Mouse (Mus musculus) hematopoietic multipotent progenitor cell, adult 10-12 weeks (in vitro differentiated cells): ENCODE measurements around the gene Prss41. TPM values are rescaled to one million over a fixed set of nuclear protein-coding genes. Genes with fewer than 3 reads are reported as not detected.

ENCODE experiments used
- polyA plus RNA-seq: library from polyadenylated mRNA; stranded (reverse); fragments of >175 nt; gene quantifications from 2 replicates; pipeline ENCODE4 v1.2.3, GENCODE M21; 2012; ENCODE audit warnings: low replicate concordance

The Prss41 gene
- polyA plus RNA-seq = 2.9 and 3.0 TPM in 2 replicates

GRCm38 (mm10) chr17:23843812-23844273 is at the start of gene Prss41, which contains the start of gene Prss32:
TSS of gene Prss41 (minus strand) at chr17:23844172.
TSS of gene Prss32 (plus strand) at chr17:23843855.

GRCm38 (mm10) chr17:23880576-23880975 is 36.6 kb upstream of the Prss41 start, which contains the start of the genes Dcpp1 and Dcpp2:
TSS of gene Dcpp1 (plus strand) at chr17:23880876.
TSS of gene Dcpp2 (plus strand) at chr17:23880880.

GRCm38 (mm10) chr17:23867756-23868155 is 23.8 kb upstream of the Prss41 start, which contains the start of gene Prss21:
TSS of gene Prss21 (plus strand) at chr17:23868056.

GRCm38 (mm10) chr17:23836006-23836575 is 7.9 kb downstream of the Prss41 start, which contains the start of gene Prss33:
TSS of gene Prss33 (minus strand) at chr17:23836056.

GRCm38 (mm10) chr17:23829064-23829619 is 14.8 kb downstream of the Prss41 start, which contains the start of gene Elob:
TSS of gene Elob (minus strand) at chr17:23829136.

GRCm38 (mm10) chr17:23790269-23791078 is 53.5 kb downstream of the Prss41 start, which contains the start of gene Srrm2:
TSS of gene Srrm2 (plus strand) at chr17:23790532.

Other genes with a start within 250 kb of the Prss41 start
- 0.14 and 0.28 TPM in 2 replicates for gene Zfp13, start 244.7 kb downstream of the Prss41 start, polyA plus RNA-seq
- not detected in 2 replicates for gene Zscan10, start 243.3 kb downstream of the Prss41 start, polyA plus RNA-seq
- gene Mmp25, start 198.9 kb downstream of the Prss41 start, polyA plus RNA-seq = 6.0 and 11.0 TPM in 2 replicates
- 0.13 and 0.51 TPM in 2 replicates for gene Bicdl2, start 183.7 kb downstream of the Prss41 start, polyA plus RNA-seq
- gene Hcfc1r1, start 170.6 kb downstream of the Prss41 start, polyA plus RNA-seq = 312 and 318 TPM in 2 replicates
- 35.4 and 57.0 TPM in 2 replicates for gene Thoc6, start 170.3 kb downstream of the Prss41 start, polyA plus RNA-seq
- 5.3 and 7.1 TPM in 2 replicates for gene Tnfrsf12a, start 166.7 kb downstream of the Prss41 start, polyA plus RNA-seq
- not detected in 2 replicates for gene Cldn6, start 164.9 kb downstream of the Prss41 start, polyA plus RNA-seq
- not detected in 2 replicates for gene Cldn9, start 160.1 kb downstream of the Prss41 start, polyA plus RNA-seq
- not detected in 2 replicates for gene 1520401A03Rik, start 121.4 kb downstream of the Prss41 start, polyA plus RNA-seq
- 73.1 and 119 TPM in 2 replicates for gene Pkmyt1, start 117.8 kb downstream of the Prss41 start, polyA plus RNA-seq
- gene Paqr4, start 103.3 kb downstream of the Prss41 start, polyA plus RNA-seq = 3.4 and 7.7 TPM in 2 replicates
- gene Kremen2, start 98.3 kb downstream of the Prss41 start, polyA plus RNA-seq = 0.36 and 1.4 TPM in 2 replicates
- gene Flywch1, start 72.6 kb downstream of the Prss41 start, polyA plus RNA-seq = 45.9 and 68.9 TPM in 2 replicates
- gene Flywch2, start 58.1 kb downstream of the Prss41 start, polyA plus RNA-seq = 2.9 and 5.6 TPM in 2 replicates
- 277 and 500 TPM in 2 replicates for gene Srrm2, start 53.6 kb downstream of the Prss41 start, polyA plus RNA-seq
- 50.9 and 630 TPM in 2 replicates for gene Elob, start 15.0 kb downstream of the Prss41 start, polyA plus RNA-seq
- gene Prss33, start 8.1 kb downstream of the Prss41 start, polyA plus RNA-seq = 0.54 and 1.6 TPM in 2 replicates
- 0.10 TPM in 1 of 2 replicates, not detected in the other for gene Prss32, start 317 bp downstream of the Prss41 start, polyA plus RNA-seq
- gene Prss21, start 23.9 kb upstream of the Prss41 start, polyA plus RNA-seq = 0.15 TPM in 1 of 2 replicates, not detected in the other
- not detected in 2 replicates for gene Dcpp1, start 36.7 kb upstream of the Prss41 start, polyA plus RNA-seq
- not detected in 2 replicates for gene Dcpp2, start 36.7 kb upstream of the Prss41 start, polyA plus RNA-seq
- gene Dcpp3, start 73.3 kb upstream of the Prss41 start, polyA plus RNA-seq = not detected in 2 replicates
- not detected in 2 replicates for gene Sbp, start 97.5 kb upstream of the Prss41 start, polyA plus RNA-seq
- not detected in 2 replicates for gene Sbpl, start 111.1 kb upstream of the Prss41 start, polyA plus RNA-seq
- 0.91 and 1.5 TPM in 2 replicates for gene Prss30, start 136.4 kb upstream of the Prss41 start, polyA plus RNA-seq
- 0.17 TPM in 1 of 2 replicates, not detected in the other for gene Prss22, start 153.9 kb upstream of the Prss41 start, polyA plus RNA-seq
- not detected in 2 replicates for gene Prss27, start 194.0 kb upstream of the Prss41 start, polyA plus RNA-seq
- 10.8 and 27.4 TPM in 2 replicates for gene Kctd5, start 229.3 kb upstream of the Prss41 start, polyA plus RNA-seq